Mouse (Mus musculus) heart, embryonic 13.5 days (tissue): ENCODE data around the gene Clpp. TPM values are rescaled to one million over a fixed set of nuclear protein-coding genes. Genes with fewer than 3 reads are reported as not detected.

Source experiments
- ATAC-seq: fragments of 200-750 bp; cut with Nextera tagmentation; 2 replicates; pipeline ENCODE4 v1.8.0; 2017; ENCODE audit warnings: moderate TSS enrichment; ENCODE audit not compliant: insufficient number of reproducible peaks, low FRiP score, low TSS enrichment; ENCODE audit errors: extremely low read depth
- H3K27ac ChIP-seq: fragments of 300-500 bp; sonication (generic); replicated peaks from 2 replicates; pipeline ENCODE4 v1.5.1; 2015; ENCODE audit warnings: moderate library complexity, mild to moderate bottlenecking, inconsistent platforms
- H3K27me3 ChIP-seq: fragments of 300-500 bp; sonication (generic); replicated peaks from 2 replicates; pipeline ENCODE4 v1.6.1; 2015; ENCODE audit warnings: mild to moderate bottlenecking, inconsistent platforms
- H3K36me3 ChIP-seq: fragments of 300-500 bp; sonication (generic); 2 replicates; pipeline ENCODE4 v1.6.1; 2015; ENCODE audit warnings: mild to moderate bottlenecking, inconsistent platforms
- H3K4me1 ChIP-seq: fragments of 300-500 bp; sonication (generic); 2 replicates; pipeline ENCODE4 v1.6.1; 2015; ENCODE audit warnings: inconsistent platforms
- H3K4me2 ChIP-seq: fragments of 300-500 bp; sonication (generic); 2 replicates; pipeline ENCODE4 v1.6.1; 2015; ENCODE audit warnings: inconsistent platforms, mild to moderate bottlenecking, moderate library complexity
- H3K4me3 ChIP-seq: fragments of 300-500 bp; sonication (generic); 2 replicates; pipeline ENCODE4 v1.5.1; 2015; ENCODE audit warnings: moderate library complexity, mild to moderate bottlenecking, inconsistent platforms
- H3K9ac ChIP-seq: fragments of 300-500 bp; sonication (generic); 2 replicates; pipeline ENCODE4 v1.6.1; 2015; ENCODE audit warnings: inconsistent platforms, mild to moderate bottlenecking, moderate library complexity
- H3K9me3 ChIP-seq: fragments of 300-500 bp; sonication (generic); 2 replicates; pipeline ENCODE4 v1.6.1; 2016; ENCODE audit warnings: inconsistent platforms
- WGBS: fragments of 180-500 bp; shearing (Covaris S2); methylation state at CpG from one replicate; pipeline ENCODE4 v1.1.7; 2015; ENCODE audit warnings: mixed read lengths; 5-methylcytosine and 5-hydroxymethylcytosine counted together
- polyA plus RNA-seq: library from polyadenylated mRNA; unstranded; fragments of >200 nt; fragmentation: Nextera tagmentation; extraction: Ambion mirVana; gene quantifications from 2 replicates; pipeline ENCODE4 v1.2.1, GENCODE M21; 2015

Gene Clpp
- polyA plus RNA-seq, 1 experiment from 2014 or later: 110 TPM

DNA sequence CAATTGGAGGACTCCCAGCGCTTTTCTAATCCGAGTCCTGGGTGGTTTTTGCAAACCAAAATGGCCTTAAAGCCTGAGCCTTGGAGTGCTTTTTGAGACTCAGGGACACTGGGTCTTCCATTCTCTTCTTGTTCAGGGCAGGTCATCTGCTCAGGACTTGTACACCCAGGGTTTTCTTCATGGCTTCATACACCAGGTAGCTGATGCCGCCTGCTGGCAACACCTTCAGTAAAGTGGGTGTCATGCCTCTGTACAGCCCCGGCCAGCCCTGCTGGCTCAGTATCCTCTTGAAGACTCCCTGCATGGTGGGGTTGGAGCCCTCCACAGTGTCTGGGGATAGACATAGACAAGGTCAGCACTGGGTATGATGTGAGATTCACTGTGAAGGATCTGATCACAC lies 42.7 kb downstream of the Clpp start:
- peak overlapping the region; percentile 73; the same call in 1 of the 2 replicates for H3K4me2 ChIP-seq
- 85% methylated on average over 4 of the region's 4 CpGs for WGBS
- no peaks in the 10 kb centered on the region for H3K9me3 ChIP-seq
- H3K9ac ChIP-seq: no peak overlapping the region
- no peak overlapping the region for H3K27ac ChIP-seq
- no peak for ATAC-seq
- peaks cover 12% of the 10 kb centered on the region for H3K36me3 ChIP-seq
- peaks cover 23% of the 10 kb centered on the region for H3K4me1 ChIP-seq
- no peak overlapping the region; the same call in 1 of the 2 replicates for H3K4me3 ChIP-seq
- peaks cover 15% of the 10 kb centered on the region for H3K27me3 ChIP-seq

DNA sequence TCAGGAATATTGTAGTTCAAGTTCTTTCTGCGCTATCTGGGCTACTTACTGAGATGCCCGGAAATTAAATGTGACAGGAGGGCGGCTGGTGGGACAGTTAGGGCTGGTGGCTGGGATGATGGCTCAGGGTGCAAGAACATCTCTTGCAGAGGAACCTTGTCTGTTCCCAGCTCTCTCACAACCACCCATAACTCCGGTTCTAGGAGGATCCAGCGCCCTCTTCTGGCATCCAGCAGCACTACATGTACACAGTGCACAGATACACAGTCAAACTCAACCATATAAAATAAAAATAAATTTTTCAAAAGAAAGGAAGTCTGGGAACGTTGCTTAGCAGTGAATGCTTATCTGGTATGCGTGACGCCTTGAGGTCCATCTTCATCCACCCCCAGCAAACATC lies 48.9 kb downstream of the Clpp start:
- no peak overlapping the region for H3K9ac ChIP-seq
- WGBS: 36% methylated on average over 8 of the region's 8 CpGs
- 0 out of 2 replicates have a peak overlapping the region, but pooled peaks have one; percentile 9 for H3K4me3 ChIP-seq
- no peaks in the 10 kb centered on the region for H3K36me3 ChIP-seq
- H3K9me3 ChIP-seq: no peaks in the 10 kb centered on the region
- H3K27ac ChIP-seq: no peak overlapping the region
- peaks cover 42% of the 10 kb centered on the region for H3K27me3 ChIP-seq
- peaks cover 7% of the 10 kb centered on the region for H3K4me1 ChIP-seq
- no peak for ATAC-seq
- H3K4me2 ChIP-seq: no peak overlapping the region

DNA sequence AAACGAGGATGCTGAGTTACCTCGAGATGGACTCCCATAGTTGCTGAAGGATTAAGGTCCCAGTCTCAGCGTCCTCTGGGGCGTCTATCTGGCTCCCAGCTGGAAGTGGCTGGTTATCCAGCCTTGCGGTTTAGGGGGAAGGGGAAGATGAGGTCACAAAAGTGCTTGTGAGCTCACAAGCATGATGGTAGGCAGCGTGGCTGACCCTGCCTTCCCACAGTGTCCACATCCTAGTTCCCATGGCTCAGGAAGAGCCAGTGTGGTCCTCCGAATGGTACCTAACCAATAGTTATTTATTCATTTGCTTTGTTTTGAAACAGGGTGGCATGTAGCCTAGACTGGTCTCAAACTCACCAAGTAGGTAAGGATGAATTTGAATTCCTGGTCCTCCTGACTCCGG lies 51.4 kb downstream of the Clpp start, which contains the start of gene Slc25a41:
Gene Slc25a41, minus strand, starts transcription at position 101 of the 400 bp plus-strand sequence.
- peaks cover 40% of the 10 kb centered on the region for H3K27me3 ChIP-seq
- H3K9me3 ChIP-seq: no peaks in the 10 kb centered on the region
- H3K4me1 ChIP-seq: peaks cover 7% of the 10 kb centered on the region
- H3K4me2 ChIP-seq: no peak within 1 kb of the TSS
- peaks cover 17% of the 10 kb centered on the region for H3K36me3 ChIP-seq
- no peak within 1 kb of the TSS for H3K9ac ChIP-seq
- WGBS: 64% methylated on average over 8 of the region's 8 CpGs
- H3K27ac ChIP-seq: no peak within 1 kb of the TSS
- no peak within 1 kb of the TSS for H3K4me3 ChIP-seq
- no peak for ATAC-seq

Other genes starting within 250 kb of the Clpp start
- gene Nrtn, start 232.8 kb upstream of the Clpp start, polyA plus RNA-seq: 7.9 and 8.6 TPM in 2 replicates
- 31.9 and 33.2 TPM in 2 replicates for gene Dus3l, start 225.5 kb upstream of the Clpp start, polyA plus RNA-seq
- 0.78 and 1.0 TPM in 2 replicates for gene Prr22, start 220.1 kb upstream of the Clpp start, polyA plus RNA-seq
- gene Rfx2, start 159.3 kb upstream of the Clpp start, polyA plus RNA-seq: 4.7 and 4.9 TPM in 2 replicates
- not detected in 2 replicates for gene Acsbg2, start 115.9 kb upstream of the Clpp start, polyA plus RNA-seq
- 0.24 and 0.37 TPM in 2 replicates for gene 1700061G19Rik, start 114.8 kb upstream of the Clpp start, polyA plus RNA-seq
- 32.6 and 34.8 TPM in 2 replicates for gene Mllt1, start 54.9 kb upstream of the Clpp start, polyA plus RNA-seq
- gene Acer1, start 8.2 kb upstream of the Clpp start, polyA plus RNA-seq: 0.06 TPM in 1 of 2 replicates, not detected in the other
- 45.7 and 56.8 TPM in 2 replicates for gene Alkbh7, start 7.0 kb downstream of the Clpp start, polyA plus RNA-seq
- 0.35 TPM in 1 of 2 replicates, not detected in the other for gene Pspn, start 9.7 kb downstream of the Clpp start, polyA plus RNA-seq
- 32.8 and 35.1 TPM in 2 replicates for gene Gtf2f1, start 21.0 kb downstream of the Clpp start, polyA plus RNA-seq
- 0.37 and 0.48 TPM in 2 replicates for gene Gm17949, start 21.2 kb downstream of the Clpp start, polyA plus RNA-seq
- gene Khsrp, start 41.2 kb downstream of the Clpp start, polyA plus RNA-seq: 29.0 and 30.5 TPM in 2 replicates
- not detected in 2 replicates for gene Slc25a41, start 51.3 kb downstream of the Clpp start, polyA plus RNA-seq
- gene Crb3, start 68.8 kb downstream of the Clpp start, polyA plus RNA-seq: 2.3 and 2.5 TPM in 2 replicates
- gene Slc25a23, start 69.6 kb downstream of the Clpp start, polyA plus RNA-seq: 13.2 and 14.0 TPM in 2 replicates
- gene Dennd1c, start 88.2 kb downstream of the Clpp start, polyA plus RNA-seq: 1.0 and 1.7 TPM in 2 replicates
- gene Tubb4a, start 97.5 kb downstream of the Clpp start, polyA plus RNA-seq: 7.9 and 9.7 TPM in 2 replicates
- gene Tnfsf9, start 115.0 kb downstream of the Clpp start, polyA plus RNA-seq: 3.2 and 4.7 TPM in 2 replicates
- gene Cd70, start 159.5 kb downstream of the Clpp start, polyA plus RNA-seq: not detected in 2 replicates
- 0.13 and 0.28 TPM in 2 replicates for gene Tnfsf14, start 203.9 kb downstream of the Clpp start, polyA plus RNA-seq
- 1.6 and 4.0 TPM in 2 replicates for gene C3, start 237.8 kb downstream of the Clpp start, polyA plus RNA-seq